Mouse (Mus musculus) heart, postnatal 0 days (tissue): ENCODE measurements around the gene Zcchc2. TPM values are rescaled to one million over a fixed set of nuclear protein-coding genes. Genes with fewer than 3 reads are reported as not detected.

ENCODE experiments used
- ATAC-seq: fragments of 200-750 bp; cut with Nextera tagmentation; 2 replicates; pipeline ENCODE4 v1.8.0; 2017; ENCODE audit warnings: low read depth, moderate number of reproducible peaks, moderate library complexity; ENCODE audit not compliant: insufficient read depth
- DNase-seq: peaks from one replicate; pipeline ENCODE4 v3.0.0-alpha.2; 2016; ENCODE audit warnings: low spot score
- H3K27ac ChIP-seq: fragments of 300-500 bp; sonication (generic); 2 replicates; pipeline ENCODE4 v1.5.1; 2014; ENCODE audit warnings: low read depth, mild to moderate bottlenecking
- H3K27me3 ChIP-seq: fragments of 300-500 bp; sonication (generic); 2 replicates; pipeline ENCODE4 v1.6.1; 2014; ENCODE audit warnings: low read length, mixed read lengths; ENCODE audit not compliant: control insufficient read depth, insufficient read depth
- H3K36me3 ChIP-seq: fragments of 300-500 bp; sonication (generic); replicated peaks from 2 replicates; pipeline ENCODE4 v1.6.1; 2014; ENCODE audit warnings: low read length, mixed read lengths; ENCODE audit not compliant: control insufficient read depth, insufficient read depth
- H3K4me1 ChIP-seq: fragments of 300-500 bp; sonication (generic); 2 replicates; pipeline ENCODE4 v1.6.1; 2014; ENCODE audit warnings: antibody characterized with exemption; ENCODE audit not compliant: control insufficient read depth, insufficient read depth
- H3K4me2 ChIP-seq: fragments of 300-500 bp; sonication (generic); 2 replicates; pipeline ENCODE4 v1.6.1; 2014; ENCODE audit warnings: low read depth, mild to moderate bottlenecking, low read length, moderate library complexity
- H3K4me3 ChIP-seq: fragments of 300-500 bp; sonication (generic); 2 replicates; pipeline ENCODE4 v1.5.1; 2014; ENCODE audit warnings: low read depth, low read length
- H3K9ac ChIP-seq: fragments of 300-500 bp; sonication (generic); replicated peaks from 2 replicates; pipeline ENCODE4 v1.6.1; 2014; ENCODE audit warnings: low read depth, low read length, mixed read lengths
- H3K9me3 ChIP-seq: fragments of 300-500 bp; sonication (generic); replicated peaks from 2 replicates; pipeline ENCODE4 v1.6.1; 2016; ENCODE audit warnings: low read length; ENCODE audit not compliant: control insufficient read depth
- CTCF ChIP-seq: IDR thresholded peaks from 2 replicates; pipeline ENCODE4 v1.5.1; 2016; ENCODE audit warnings: antibody characterized with exemption, control low read depth, low read depth
- EP300 ChIP-seq: IDR thresholded peaks from 2 replicates; pipeline ENCODE4 v1.6.1; 2016; ENCODE audit warnings: antibody characterized with exemption, low read depth
- WGBS: fragments of 180-500 bp; shearing (Covaris S2); extraction: QIAGEN DNeasy Blood & Tissue Kit; methylation state at CpG from one replicate; pipeline ENCODE4 v1.1.7; 2014; 5-methylcytosine and 5-hydroxymethylcytosine counted together
- polyA plus RNA-seq: library from polyadenylated mRNA; unstranded; fragments of >200 nt; fragmentation: Nextera tagmentation; extraction: Ambion mirVana; gene quantifications from 2 replicates; pipeline ENCODE4 v1.2.1, GENCODE M21; 2015
- total RNA-seq: library from RNA; depleted of rRNA; stranded (reverse); fragments of >200 nt; gene quantifications from 2 replicates; pipeline ENCODE4 v1.2.3, GENCODE M21; 2014; ENCODE audit warnings: low replicate concordance

The Zcchc2 gene
- total and polyA plus RNA-seq, 2 experiments from 2014 or later, result 1.1 to 6.6 TPM

DNA sequence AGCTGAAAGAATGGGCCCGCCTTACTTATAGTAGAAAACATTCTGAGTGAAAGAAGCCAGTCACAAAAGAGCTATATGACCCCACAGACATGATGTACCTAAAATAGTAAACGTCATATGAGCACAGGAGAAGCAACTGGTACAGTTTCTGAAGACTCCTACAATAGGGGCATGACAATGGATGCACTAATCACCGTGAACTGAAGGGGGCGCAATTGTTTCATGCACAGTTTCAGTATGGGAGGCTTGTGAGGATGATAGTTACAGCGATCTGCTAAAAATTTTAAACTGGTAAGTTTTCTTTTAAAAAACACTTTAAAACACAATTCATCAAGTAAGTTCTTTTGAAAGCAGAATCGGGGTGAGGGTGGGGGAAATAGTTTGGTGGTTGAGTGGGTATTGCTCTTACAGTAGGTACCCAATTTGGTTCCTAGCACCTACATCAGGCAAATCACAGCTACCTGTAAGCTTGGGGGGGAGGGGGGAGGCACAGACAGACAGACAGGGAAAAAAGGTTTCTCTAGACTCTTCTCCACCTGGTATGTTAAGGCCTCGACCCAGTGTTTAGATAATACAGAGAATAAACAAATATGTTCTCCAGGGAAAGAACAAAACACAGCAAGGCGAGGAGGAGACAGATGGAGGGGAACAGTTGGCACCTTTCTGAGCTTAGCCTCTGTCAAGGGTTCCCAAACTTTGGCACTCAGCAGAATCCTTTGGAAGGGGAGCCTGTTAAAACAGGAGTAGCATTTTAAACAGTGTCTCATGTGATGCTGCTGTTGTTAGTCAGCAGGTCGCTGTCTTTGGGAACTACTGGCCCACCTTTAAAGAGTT, 81.2 kb downstream of the Zcchc2 start:
- no peak overlapping the region for H3K4me3 ChIP-seq
- H3K36me3 ChIP-seq, result no peaks in the 10 kb centered on the region
- no peaks in the 10 kb centered on the region for H3K9me3 ChIP-seq
- peak overlapping the region; percentile 34; the same call in 1 of the 2 replicates for H3K4me2 ChIP-seq
- no peak overlapping the region for H3K27ac ChIP-seq
- 23% methylated on average over 9 of the region's 9 CpGs for WGBS
- ATAC-seq (peak; percentile 70; the same call in 1 of the 2 replicates), DNase-seq (peak; percentile 54)
- H3K9ac ChIP-seq, result no peak overlapping the region
- H3K4me1 ChIP-seq, result peaks cover 4% of the 10 kb centered on the region; the same call in 1 of the 2 replicates
- TF ChIP-seq EP300, result no peak
- TF ChIP-seq CTCF, result peak; percentile 92
- no peaks in the 10 kb centered on the region for H3K27me3 ChIP-seq

DNA sequence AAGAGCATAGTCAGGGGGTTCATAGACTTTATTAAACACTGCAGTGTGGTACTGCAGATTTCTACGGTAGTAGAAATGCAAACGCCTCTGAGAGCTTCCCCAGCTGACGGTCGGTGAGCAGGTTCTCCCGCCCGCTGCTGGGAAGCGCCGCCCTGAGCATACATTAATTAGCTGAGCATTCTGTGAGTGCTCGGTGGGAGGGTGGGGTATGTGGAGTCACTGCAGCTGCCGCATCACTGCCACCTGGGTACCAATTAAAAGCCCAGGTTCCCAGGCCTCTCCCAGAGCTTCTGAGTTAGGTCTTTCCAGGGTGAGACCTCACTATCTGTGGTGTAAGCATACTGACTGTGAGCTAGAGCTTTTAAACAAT, 81.8 kb downstream of the Zcchc2 start:
- H3K4me3 ChIP-seq, result no peak overlapping the region

GRCm38 (mm10) chr1:106073166-106073565, 83.0 kb downstream of the Zcchc2 start:
- H3K4me3 ChIP-seq, result no peak overlapping the region
- DNase-seq, result no peak
- no peaks in the 10 kb centered on the region for H3K36me3 ChIP-seq
- peaks cover under 1% of the 10 kb centered on the region; the same call in 1 of the 2 replicates for H3K4me1 ChIP-seq
- 53% methylated on average over 7 of the region's 7 CpGs for WGBS
- H3K4me2 ChIP-seq, result no peak overlapping the region
- no peaks in the 10 kb centered on the region for H3K9me3 ChIP-seq
- TF ChIP-seq EP300, result no peak
- no peak for TF ChIP-seq CTCF
- H3K9ac ChIP-seq, result no peak overlapping the region
- ATAC-seq, result no peak
- no peak overlapping the region for H3K27ac ChIP-seq
- H3K27me3 ChIP-seq, result no peaks in the 10 kb centered on the region

More for the DNA sequence above, 81.8 kb downstream of the Zcchc2 start:
- WGBS, result 22% methylated on average over 10 of the region's 10 CpGs
- ATAC-seq (no peak), DNase-seq (no peak)
- Histone ChIP-seq H3K9ac (no peak overlapping the region), H3K27me3 (no peaks in the 10 kb centered on the region), H3K27ac (no peak overlapping the region), H3K36me3 (no peaks in the 10 kb centered on the region), H3K9me3 (no peaks in the 10 kb centered on the region), H3K4me2 (peak overlapping the region; percentile 34; the same call in 1 of the 2 replicates), H3K4me1 (peaks cover 4% of the 10 kb centered on the region; the same call in 1 of the 2 replicates)
- TF ChIP-seq CTCF, result no peak
- no peak for TF ChIP-seq EP300

DNA sequence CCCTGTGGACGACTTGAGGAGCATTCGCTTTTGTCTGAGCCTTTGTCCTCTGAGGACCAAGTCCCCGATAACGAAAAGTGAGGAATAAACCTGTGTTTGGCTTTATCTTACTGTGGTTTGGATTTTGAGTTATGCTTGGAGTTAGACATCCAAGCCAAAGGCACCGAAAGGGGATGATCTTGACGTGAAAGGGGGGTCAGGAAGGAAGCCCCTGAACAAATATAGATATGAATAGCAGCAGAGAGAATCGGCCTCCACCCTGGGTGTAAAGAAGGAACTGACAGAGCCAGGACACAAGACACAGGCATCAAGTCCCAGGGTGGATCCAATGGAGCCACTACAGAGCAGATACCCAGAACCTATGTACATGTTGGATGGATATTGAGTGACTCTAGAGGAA, 83.9 kb downstream of the Zcchc2 start:
- Histone ChIP-seq H3K9me3 (no peaks in the 10 kb centered on the region), H3K4me2 (no peak overlapping the region), H3K27me3 (no peaks in the 10 kb centered on the region), H3K27ac (no peak overlapping the region), H3K4me1 (no peaks in the 10 kb centered on the region), H3K36me3 (no peaks in the 10 kb centered on the region), H3K9ac (no peak overlapping the region), H3K4me3 (no peak overlapping the region)
- no peak for TF ChIP-seq CTCF
- no peak for TF ChIP-seq EP300
- ATAC-seq (no peak), DNase-seq (no peak)
- 56% methylated on average over 7 of the region's 7 CpGs for WGBS

- Histone ChIP-seq H3K27me3 (no peaks in the 10 kb centered on the region), H3K27ac (no peak overlapping the region), H3K4me2 (no peak overlapping the region), H3K9ac (no peak overlapping the region), H3K4me3 (no peak overlapping the region), H3K9me3 (no peaks in the 10 kb centered on the region), H3K4me1 (no peaks in the 10 kb centered on the region), H3K36me3 (no peaks in the 10 kb centered on the region)
- TF ChIP-seq CTCF (no peak), EP300 (no peak)
- ATAC-seq, result no peak
- no peak for DNase-seq
- WGBS, result 83% methylated on average over 5 of the region's 5 CpGs
Observed at GRCm38 (mm10) chr1:106074656-106075055, 84.5 kb downstream of the Zcchc2 start.
